Mouse (Mus musculus) lung, adult 2 months (tissue): ENCODE results near the gene Wdr46.

ENCODE experiments used
- CTCF ChIP-seq: fragments of 200-500 bp; IDR thresholded peaks from 2 replicates; pipeline ENCODE4 v1.5.1; 2011; ENCODE audit warnings: mild to moderate bottlenecking, low read length, control low read depth; ENCODE audit not compliant: insufficient read depth
- POLR2A ChIP-seq: fragments of 200-500 bp; IDR thresholded peaks from 2 replicates; pipeline ENCODE4 v1.6.1; 2011; ENCODE audit warnings: low read depth, mild to moderate bottlenecking, control low read depth, low read length, borderline replicate concordance; ENCODE audit errors: extremely low read depth

DNA sequence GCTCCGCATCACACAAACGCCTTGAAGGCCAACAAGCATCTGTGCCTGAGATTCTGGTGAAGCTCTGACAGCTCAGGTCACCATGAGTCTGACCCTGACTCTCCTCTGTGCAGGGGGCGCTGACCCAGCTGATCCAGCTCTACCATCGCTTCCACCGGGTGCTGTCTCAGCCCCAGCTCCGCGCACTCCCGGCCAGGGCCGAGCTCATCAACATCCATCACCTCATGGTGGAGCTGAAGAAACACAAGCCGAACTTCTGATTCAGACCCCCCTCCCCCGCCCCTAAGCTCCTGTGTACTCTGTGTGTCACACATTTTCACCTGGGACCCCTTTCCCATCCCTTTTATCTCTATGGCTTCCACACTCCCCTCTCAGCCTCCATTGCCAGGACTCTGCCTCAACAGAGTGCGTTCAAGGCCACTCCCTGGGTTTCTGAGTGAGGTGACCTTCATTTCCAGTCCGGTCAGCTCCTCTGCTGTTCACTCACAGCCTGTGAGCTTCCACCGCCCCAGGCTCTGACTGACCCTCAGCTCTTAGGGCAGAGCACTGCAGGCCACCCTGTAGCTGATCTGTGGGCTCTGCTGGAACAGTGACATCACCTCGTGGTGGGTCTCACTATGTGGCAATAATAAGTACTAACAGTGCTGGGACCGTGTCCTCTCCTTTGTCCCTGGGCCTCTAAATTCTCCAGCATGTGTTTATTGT is 25.5 kb downstream of the Wdr46 start:
- TF ChIP-seq CTCF (no peak), POLR2A (no peak)
